Mouse (Mus musculus): ENCODE data around the gene Ptges3.

Ptges3 gene

GRCm38 (mm10) chr10:128092506-128093495 lies 34.0 kb downstream of the Ptges3 start:
- peak; percentile 62 for DNase-seq (ENCODE audit: low spot score)

GRCm38 (mm10) chr10:128093496-128094294 lies 34.9 kb downstream of the Ptges3 start:
- DNase-seq (ENCODE audit: low spot score), result peak; percentile 68

- DNase-seq (ENCODE audit: low spot score), result peak; percentile 91
Observed at GRCm38 (mm10) chr10:128094340-128094968, 35.7 kb downstream of the Ptges3 start.

GRCm38 (mm10) chr10:128095003-128095636 lies 36.4 kb downstream of the Ptges3 start:
- DNase-seq (ENCODE audit: low spot score), result no peak

- no peak for DNase-seq (ENCODE audit: low spot score)
Observed at GRCm38 (mm10) chr10:128096313-128096692, 37.5 kb downstream of the Ptges3 start.

- peak; percentile 80 for DNase-seq (ENCODE audit: low spot score)
Observed at GRCm38 (mm10) chr10:128096693-128097586, 38.2 kb downstream of the Ptges3 start.

GRCm38 (mm10) chr10:128097587-128097971 lies 38.8 kb downstream of the Ptges3 start:
- no peak for DNase-seq (ENCODE audit: low spot score)

- no peak for DNase-seq (ENCODE audit: low spot score)
Observed at GRCm38 (mm10) chr10:128110103-128110761, 51.5 kb downstream of the Ptges3 start.

GRCm38 (mm10) chr10:128111227-128111626 lies 52.5 kb downstream of the Ptges3 start:
- DNase-seq (ENCODE audit: low spot score), result no peak

GRCm38 (mm10) chr10:128123833-128124232 lies 65.1 kb downstream of the Ptges3 start:
- DNase-seq (ENCODE audit: low spot score), result no peak

- DNase-seq (ENCODE audit: low spot score), result no peak
Observed at GRCm38 (mm10) chr10:128124831-128125230, 66.1 kb downstream of the Ptges3 start.

- DNase-seq (ENCODE audit: low spot score), result no peak
Observed at GRCm38 (mm10) chr10:128125951-128126350, 67.2 kb downstream of the Ptges3 start.

Measured in c-Kit-positive CD71-positive TER-119-positive erythroid progenitor cells, embryonic 14.5 days (primary cell).